In the genomic region with DNA sequence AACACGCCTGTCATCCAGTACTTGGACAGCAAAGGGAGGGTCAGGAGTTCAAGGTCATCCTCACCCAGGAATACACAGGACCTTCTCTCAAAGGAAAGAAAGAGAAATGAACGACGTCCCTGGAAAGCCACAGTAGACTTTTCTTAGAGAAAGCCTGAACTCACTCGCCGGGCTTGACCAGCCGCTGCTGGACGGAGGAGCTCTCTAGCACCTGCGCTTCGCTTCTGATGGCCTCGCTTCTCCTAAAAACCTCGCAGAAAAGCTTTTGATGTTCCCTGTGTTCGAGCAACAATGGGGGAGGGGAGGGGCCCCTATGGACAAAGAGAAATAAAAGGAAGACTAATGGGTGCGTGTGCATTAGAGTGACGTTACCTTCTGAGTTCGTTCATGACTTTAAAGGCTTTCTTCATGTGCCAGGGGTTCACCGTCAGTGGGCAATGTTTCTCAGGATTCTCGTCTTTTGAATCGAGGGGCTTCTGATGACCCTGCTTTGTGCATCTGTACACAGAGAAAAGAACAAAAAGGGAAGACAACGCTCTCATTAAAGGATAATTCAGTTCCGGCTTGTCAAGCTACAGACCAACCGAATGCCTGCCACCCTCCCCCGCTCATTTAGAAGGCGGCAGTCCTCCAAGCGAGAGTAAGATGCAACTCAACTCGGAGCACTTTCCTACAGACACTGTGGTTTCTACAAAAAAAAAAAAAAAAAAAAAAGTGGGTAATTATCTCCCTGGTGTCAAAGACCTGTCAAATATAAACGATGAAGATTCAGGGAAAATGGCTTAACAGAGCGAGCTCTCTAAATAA, we compare ENCODE assay signal across 1 mouse cellular context.
TF ChIP-seq lines count a peak whose summit lies in the region.

No protein-coding gene starts in this region.

TF ChIP-seq in ES-E14, 5 proteins besides CTCF, POLR2A, EP300 and RAD21 (continued from another document):
- TF ChIP-seq ZC3H11A (IDR thresholded peaks at IDR 0.05; ENCODE audit: borderline replicate concordance, low read depth, low read length) (no peak), CHD2 (IDR thresholded peaks at IDR 0.05; ENCODE audit: low read depth, low read length) (no peak)
